Mouse (Mus musculus) forebrain, embryonic 14.5 days (tissue): ENCODE results near the gene Gper1. TPM values are rescaled to one million over a fixed set of nuclear protein-coding genes. Genes with fewer than 3 reads are reported as not detected.
A peak's percentile ranks its signal among the peaks of the same experiment; 100 is the strongest.

ENCODE experiments used
- ATAC-seq: fragments of 200-750 bp; cut with Nextera tagmentation; 2 replicates; pipeline ENCODE4 v1.8.0; 2017; ENCODE audit warnings: mild to moderate bottlenecking, moderate library complexity
- DNase-seq: peaks from one replicate; pipeline ENCODE4 v3.0.0-alpha.2; 2015; ENCODE audit warnings: low spot score
- H3K27ac ChIP-seq: fragments of 300-500 bp; sonication (generic); 2 replicates; pipeline ENCODE4 v1.5.1; 2014; ENCODE audit warnings: low read depth, mild to moderate bottlenecking, control low read depth, low read length, moderate library complexity
- H3K27me3 ChIP-seq: fragments of 300-500 bp; sonication (generic); replicated peaks from 2 replicates; pipeline ENCODE4 v1.6.1; 2014; ENCODE audit warnings: low read length, control low read depth, mixed read lengths; ENCODE audit not compliant: control insufficient read depth, insufficient read depth
- H3K36me3 ChIP-seq: fragments of 300-500 bp; sonication (generic); 2 replicates; pipeline ENCODE4 v1.6.1; 2014; ENCODE audit warnings: low read length, control low read depth; ENCODE audit not compliant: control insufficient read depth, insufficient read depth
- H3K4me1 ChIP-seq: fragments of 300-500 bp; sonication (generic); 2 replicates; pipeline ENCODE4 v1.6.1; 2014; ENCODE audit warnings: antibody characterized with exemption, low read length, control low read depth; ENCODE audit not compliant: control insufficient read depth, insufficient read depth
- H3K4me2 ChIP-seq: fragments of 300-500 bp; sonication (generic); 2 replicates; pipeline ENCODE4 v1.6.1; 2014; ENCODE audit warnings: mild to moderate bottlenecking, control low read depth, low read length
- H3K4me3 ChIP-seq: fragments of 300-500 bp; sonication (generic); 2 replicates; pipeline ENCODE4 v1.5.1; 2014; ENCODE audit warnings: low read depth, low read length, control low read depth
- H3K9ac ChIP-seq: fragments of 300-500 bp; sonication (generic); 2 replicates; pipeline ENCODE4 v1.6.1; 2014; ENCODE audit warnings: mild to moderate bottlenecking, low read length, control low read depth, moderate library complexity
- H3K9me3 ChIP-seq: fragments of 300-500 bp; sonication (generic); replicated peaks from 2 replicates; pipeline ENCODE4 v1.6.1; 2016; ENCODE audit warnings: low read length, control low read depth, mixed read lengths; ENCODE audit not compliant: control insufficient read depth
- WGBS: fragments of 180-500 bp; shearing (Covaris S2); extraction: QIAGEN DNeasy Blood & Tissue Kit; methylation state at CpG from one replicate; pipeline ENCODE4 v1.1.7; 2014; 5-methylcytosine and 5-hydroxymethylcytosine counted together
- polyA plus RNA-seq: library from polyadenylated mRNA; unstranded; fragments of >200 nt; fragmentation: Nextera tagmentation; extraction: Ambion mirVana; gene quantifications from 2 replicates; pipeline ENCODE4 v1.2.1, GENCODE M21; 2014

Gene Gper1
- polyA plus RNA-seq, 1 experiment from 2014 or later = 10.2 TPM

DNA sequence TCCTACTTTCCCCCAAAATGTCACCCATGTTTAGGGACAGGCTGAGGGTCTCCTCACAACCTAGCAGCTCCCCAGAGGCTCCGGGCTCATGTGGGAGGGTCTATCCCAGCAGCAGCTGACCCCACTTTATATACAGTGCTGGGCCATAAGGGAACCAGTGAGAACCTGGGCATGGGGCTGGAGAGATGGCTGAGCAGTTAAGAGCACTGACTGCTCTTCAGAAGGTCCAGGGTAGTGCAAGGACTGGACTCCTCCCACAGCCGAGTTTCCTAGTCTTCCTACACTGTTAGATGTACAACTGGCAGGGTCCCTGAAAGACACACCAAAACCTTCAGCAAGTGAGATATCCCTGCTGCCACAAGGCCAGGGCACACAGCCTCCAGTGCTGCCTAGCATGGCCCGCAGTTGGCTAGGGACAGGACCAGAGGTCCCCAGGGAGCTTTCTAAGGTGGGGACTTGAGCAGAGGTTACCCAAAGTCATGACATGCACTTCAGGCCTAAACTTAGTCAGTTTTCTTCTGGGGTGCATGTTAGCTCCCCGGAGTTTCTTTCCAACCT lies 25.5 kb upstream of the Gper1 start:
- DNase-seq = no peak
- Histone ChIP-seq H3K9me3 (no peaks in the 10 kb centered on the region), H3K36me3 (no peaks in the 10 kb centered on the region), H3K27ac (no peak overlapping the region), H3K4me1 (no peaks in the 10 kb centered on the region), H3K4me3 (no peak overlapping the region), H3K27me3 (no peaks in the 10 kb centered on the region), H3K4me2 (no peak overlapping the region), H3K9ac (no peak overlapping the region)
- 96% methylated on average over 4 of the region's 4 CpGs for WGBS
- ATAC-seq = no peak

DNA sequence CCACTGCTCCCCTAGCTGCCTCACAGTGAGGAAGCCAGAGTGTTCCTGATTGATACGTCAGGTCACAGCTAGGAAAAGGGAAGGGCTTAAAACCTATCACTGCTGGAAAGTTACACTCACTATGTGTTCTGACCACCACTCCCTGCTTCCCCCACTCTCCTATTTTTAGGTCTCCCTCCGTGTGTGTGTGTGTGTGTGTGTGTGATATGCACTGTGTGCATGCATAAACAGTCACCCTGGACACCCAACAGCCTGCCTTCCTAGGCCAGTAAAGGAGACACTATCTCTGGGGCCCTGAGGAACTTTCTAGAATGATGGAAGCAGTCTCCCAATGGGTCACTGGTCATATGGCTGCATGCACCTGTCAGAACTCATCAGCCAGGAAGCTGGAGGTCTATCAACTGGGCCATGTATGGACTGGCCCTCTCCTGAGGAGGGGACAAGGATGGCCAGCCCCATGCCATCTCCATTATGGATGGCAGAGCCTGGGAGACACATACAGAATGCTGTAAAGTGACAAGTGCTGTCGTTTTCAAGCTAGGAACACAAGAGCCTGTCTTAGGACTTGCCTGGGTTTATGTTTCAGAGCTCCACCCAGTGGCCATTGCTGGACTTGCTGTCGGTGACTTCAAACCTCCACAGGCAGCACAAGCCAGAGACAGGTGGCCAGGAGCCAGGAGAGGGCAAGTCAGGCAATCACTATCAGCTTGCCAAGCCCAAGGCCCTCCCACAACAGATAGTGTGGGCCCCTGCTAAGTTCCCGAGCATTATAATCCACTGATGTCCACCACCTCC lies 24.8 kb upstream of the Gper1 start:
- DNase-seq = peak; percentile 91
- H3K4me3 ChIP-seq = no peak overlapping the region
- no peak overlapping the region for H3K9ac ChIP-seq
- H3K27ac ChIP-seq = no peak overlapping the region
- no peak overlapping the region for H3K4me2 ChIP-seq
- 40% methylated on average over 5 of the region's 5 CpGs for WGBS
- H3K27me3 ChIP-seq = no peaks in the 10 kb centered on the region
- no peaks in the 10 kb centered on the region for H3K36me3 ChIP-seq
- no peaks in the 10 kb centered on the region for H3K4me1 ChIP-seq
- H3K9me3 ChIP-seq = no peaks in the 10 kb centered on the region
- peak; percentile 72; the same call in 1 of the 2 replicates for ATAC-seq

DNA sequence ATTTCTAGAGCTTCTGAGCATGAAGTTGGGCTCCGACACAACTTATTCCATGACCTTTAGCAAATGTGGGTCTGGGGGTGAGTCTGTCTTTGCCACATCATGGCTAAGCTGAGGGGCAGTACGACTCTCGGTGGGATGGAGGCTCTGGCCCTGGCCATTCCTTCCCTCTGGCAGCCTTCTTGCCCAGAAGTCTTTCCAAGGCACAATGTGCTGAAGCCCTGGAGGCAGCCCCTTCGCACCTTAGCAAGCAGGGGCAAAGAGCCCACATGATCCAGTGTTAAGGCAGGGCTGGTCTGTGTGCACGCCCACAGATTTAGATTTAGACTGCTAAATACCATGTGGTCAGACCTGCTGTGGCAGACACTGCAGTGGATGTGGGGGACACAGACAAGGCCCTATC lies 24.2 kb upstream of the Gper1 start:
- no peaks in the 10 kb centered on the region for H3K4me1 ChIP-seq
- WGBS = 88% methylated on average over 5 of the region's 5 CpGs
- ATAC-seq = no peak

DNA sequence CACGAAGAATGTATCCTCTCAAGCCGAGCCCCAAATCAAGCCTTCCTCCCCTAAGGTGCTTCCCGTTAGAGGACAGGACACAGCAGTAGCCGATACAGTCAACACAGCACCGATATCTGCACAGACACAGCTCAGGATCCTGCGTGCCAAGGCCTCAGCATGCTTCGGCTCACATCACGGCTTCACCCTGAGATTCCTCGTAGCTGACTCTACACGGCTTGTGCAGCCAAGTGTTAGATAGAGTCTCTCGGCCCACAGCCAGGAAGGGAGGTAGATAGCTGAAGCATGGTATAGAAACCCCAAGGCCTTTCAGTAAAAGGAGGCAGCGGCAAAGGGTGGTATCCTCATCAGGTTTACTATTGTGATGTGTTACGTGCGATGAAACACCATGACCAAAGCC lies 23.0 kb upstream of the Gper1 start:
- Histone ChIP-seq H3K27ac (no peak overlapping the region), H3K4me1 (no peaks in the 10 kb centered on the region), H3K4me3 (no peak overlapping the region), H3K9me3 (no peaks in the 10 kb centered on the region), H3K36me3 (no peaks in the 10 kb centered on the region), H3K4me2 (no peak overlapping the region), H3K9ac (no peak overlapping the region), H3K27me3 (no peaks in the 10 kb centered on the region)
- no peak for DNase-seq
- ATAC-seq = no peak
- 91% methylated on average over 14 of the region's 14 CpGs for WGBS

More for the DNA sequence above, 24.2 kb upstream of the Gper1 start:
- Histone ChIP-seq H3K9ac (no peak overlapping the region), H3K27ac (no peak overlapping the region), H3K4me2 (no peak overlapping the region), H3K4me3 (no peak overlapping the region), H3K9me3 (no peaks in the 10 kb centered on the region), H3K27me3 (no peaks in the 10 kb centered on the region), H3K36me3 (no peaks in the 10 kb centered on the region)
- no peak for DNase-seq

DNA sequence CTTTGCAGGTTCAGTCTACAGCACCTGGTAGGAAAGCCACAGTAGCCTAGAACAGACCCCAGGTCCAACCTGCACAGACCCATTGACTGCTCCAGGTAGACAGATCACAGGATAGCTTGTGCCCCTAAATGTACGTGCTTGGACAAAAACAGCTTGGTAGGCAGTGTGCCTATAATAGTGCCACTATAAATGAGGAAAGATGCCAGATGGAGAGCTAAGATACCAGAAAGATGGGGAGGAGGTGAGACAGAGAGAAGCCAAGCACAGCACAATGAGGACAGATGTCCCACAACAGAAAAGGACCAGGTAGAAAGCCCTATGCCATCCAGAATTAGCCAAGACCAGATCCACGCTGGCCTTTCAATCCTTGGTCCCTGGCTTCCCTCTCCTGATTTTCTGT lies 20.8 kb upstream of the Gper1 start:
- Histone ChIP-seq H3K4me3 (no peak overlapping the region), H3K36me3 (no peaks in the 10 kb centered on the region), H3K4me1 (no peaks in the 10 kb centered on the region), H3K9ac (no peak overlapping the region), H3K4me2 (no peak overlapping the region), H3K27me3 (no peaks in the 10 kb centered on the region), H3K27ac (no peak overlapping the region), H3K9me3 (no peaks in the 10 kb centered on the region)
- no peak for DNase-seq
- ATAC-seq = no peak
- WGBS = 93% methylated on average over 2 of the region's 2 CpGs

DNA sequence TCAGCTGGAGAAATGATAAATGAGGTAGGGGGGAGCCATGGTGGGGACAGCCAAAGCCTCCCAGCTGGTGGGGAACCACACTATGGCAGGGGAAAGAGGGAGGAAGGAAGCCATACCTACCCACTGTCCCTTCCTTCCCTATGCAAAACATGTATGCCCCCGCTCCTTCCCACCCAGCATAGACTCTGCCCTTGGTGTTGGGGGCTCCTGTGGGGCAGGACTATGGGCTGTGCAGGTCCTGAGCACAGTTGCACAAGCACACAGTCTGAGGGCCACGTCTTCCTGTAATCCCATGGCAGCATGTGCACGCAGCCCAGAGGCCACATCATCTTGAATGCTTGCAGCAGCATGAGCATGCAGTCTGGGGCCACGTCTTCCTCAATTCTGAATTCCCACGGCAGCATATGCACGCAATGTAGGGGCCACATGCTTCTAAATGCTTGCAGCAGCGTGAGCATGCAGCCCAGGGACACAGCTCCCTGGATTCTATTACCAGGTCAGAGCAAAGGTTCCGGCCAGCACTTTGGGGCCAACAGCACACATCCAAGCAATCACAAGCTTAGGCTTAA lies 19.2 kb upstream of the Gper1 start:
- H3K4me1 ChIP-seq = no peaks in the 10 kb centered on the region
- H3K9ac ChIP-seq = no peak overlapping the region
- DNase-seq (no peak), ATAC-seq (no peak)
- no peaks in the 10 kb centered on the region for H3K27me3 ChIP-seq
- H3K27ac ChIP-seq = no peak overlapping the region
- H3K9me3 ChIP-seq = no peaks in the 10 kb centered on the region
- no peak overlapping the region for H3K4me3 ChIP-seq
- no peak overlapping the region for H3K4me2 ChIP-seq
- 91% methylated on average over 8 of the region's 8 CpGs for WGBS
- H3K36me3 ChIP-seq = no peaks in the 10 kb centered on the region

DNA sequence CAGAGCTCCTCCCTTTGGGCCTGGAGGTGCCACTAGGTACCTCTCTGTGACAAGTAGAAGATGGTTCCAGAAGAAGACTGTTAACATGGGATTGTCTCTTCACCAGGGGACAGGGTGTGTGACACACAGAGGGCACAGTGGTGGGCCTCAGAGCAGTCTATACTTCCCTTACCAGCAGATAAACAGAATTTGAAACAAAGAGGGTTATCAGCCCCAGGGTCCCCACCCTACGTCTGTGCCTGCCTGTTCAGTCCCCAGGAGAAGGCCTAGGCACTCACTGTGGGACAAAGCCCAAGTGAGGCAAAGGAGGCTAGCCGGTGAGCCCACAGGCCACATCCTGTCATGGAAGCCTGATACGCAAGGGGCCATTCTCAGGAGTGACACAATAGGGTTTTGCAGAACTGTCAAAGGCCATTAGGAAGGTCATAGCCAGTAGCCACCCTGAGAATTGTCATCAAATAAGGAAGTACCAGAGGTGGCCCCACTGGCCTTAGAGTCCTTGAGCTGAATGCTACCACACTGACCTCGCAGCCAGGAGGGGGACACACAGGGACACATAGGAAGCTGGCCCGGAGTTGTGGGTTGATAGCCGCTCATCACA lies 18.1 kb upstream of the Gper1 start, which contains the start of gene C130050O18Rik:
Gene C130050O18Rik (plus strand): TSS at position 480 of the 601 bp plus-strand sequence.
- H3K4me2 ChIP-seq = no peak within 1 kb of the TSS
- no peak within 1 kb of the TSS for H3K9ac ChIP-seq
- DNase-seq (no peak), ATAC-seq (no peak)
- no peak within 1 kb of the TSS for H3K4me3 ChIP-seq
- H3K27ac ChIP-seq = no peak within 1 kb of the TSS
- WGBS = 85% methylated on average over 6 of the region's 6 CpGs
- H3K4me1 ChIP-seq = no peaks in the 10 kb centered on the region
- H3K36me3 ChIP-seq = no peaks in the 10 kb centered on the region
- H3K27me3 ChIP-seq = no peaks in the 10 kb centered on the region
- H3K9me3 ChIP-seq = no peaks in the 10 kb centered on the region

DNA sequence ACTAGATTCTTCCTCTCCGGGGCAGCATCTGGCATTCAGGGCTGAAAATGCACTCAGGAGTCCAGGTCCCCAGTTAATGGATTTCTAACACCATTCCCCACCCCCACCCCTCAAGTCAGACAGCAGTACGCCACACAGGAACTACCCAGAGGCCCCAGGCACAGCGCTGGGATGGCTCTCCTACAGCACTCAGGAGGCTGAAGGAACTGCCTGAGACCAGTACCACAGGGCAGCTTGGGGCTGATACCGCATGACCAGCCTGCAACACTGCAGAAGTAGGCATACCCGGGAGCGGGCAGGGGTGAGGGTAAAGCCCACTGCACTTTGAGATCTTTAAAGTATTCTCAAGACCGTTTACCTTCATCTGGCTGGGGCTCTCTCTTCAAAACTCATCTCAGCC lies 17.5 kb upstream of the Gper1 start:
- Histone ChIP-seq H3K9me3 (no peaks in the 10 kb centered on the region), H3K27me3 (no peaks in the 10 kb centered on the region), H3K9ac (no peak overlapping the region), H3K4me2 (no peak overlapping the region), H3K27ac (no peak overlapping the region), H3K4me1 (no peaks in the 10 kb centered on the region), H3K4me3 (no peak overlapping the region), H3K36me3 (no peaks in the 10 kb centered on the region)
- WGBS = 90% methylated on average over 7 of the region's 7 CpGs
- ATAC-seq = no peak
- no peak for DNase-seq

DNA sequence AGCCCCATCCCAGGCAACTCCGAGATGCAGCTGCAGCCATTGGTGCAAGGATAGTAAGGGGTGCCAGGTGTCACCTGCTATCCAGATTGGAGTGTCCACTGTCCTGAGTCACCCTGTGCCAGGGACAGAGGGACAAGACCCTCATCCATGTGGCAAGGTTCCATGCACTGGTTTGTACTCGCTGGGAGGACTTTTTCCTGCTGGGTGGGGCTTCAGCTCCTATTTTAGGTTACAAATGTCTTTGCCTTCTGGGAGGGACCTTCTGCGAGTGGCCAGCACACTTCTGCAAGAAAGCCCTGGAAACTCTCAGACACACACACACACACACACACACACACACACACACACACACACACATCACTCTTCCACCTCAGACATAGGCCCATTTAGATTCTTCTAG lies 17.0 kb upstream of the Gper1 start:
- H3K27ac ChIP-seq = no peak overlapping the region
- no peak for DNase-seq
- no peak overlapping the region for H3K9ac ChIP-seq
- no peaks in the 10 kb centered on the region for H3K9me3 ChIP-seq
- ATAC-seq = no peak
- H3K4me1 ChIP-seq = no peaks in the 10 kb centered on the region
- no peaks in the 10 kb centered on the region for H3K27me3 ChIP-seq
- 81% methylated on average over 3 of the region's 3 CpGs for WGBS
- no peak overlapping the region for H3K4me3 ChIP-seq
- no peaks in the 10 kb centered on the region for H3K36me3 ChIP-seq
- no peak overlapping the region for H3K4me2 ChIP-seq
